Mouse (Mus musculus): ENCODE data around the gene Cfap73.

- TF ChIP-seq CTCF (IDR thresholded peaks at IDR 0.05) (no peak), EP300 (IDR thresholded peaks at IDR 0.05; ENCODE audit: insufficient read depth, low read depth, low read length) (no peak), POLR2A (IDR thresholded peaks at IDR 0.05; ENCODE audit: insufficient read depth, low read depth, low read length) (no peak)
Measured at GRCm38 (mm10) chr5:120621846-120622197, 12.2 kb downstream of the Cfap73 start.

Data from heart, adult 2 months (tissue).